Mouse (Mus musculus) liver, adult (tissue): Measurements from ENCODE around the gene Arhgap6.
A peak's percentile ranks its signal among the peaks of the same experiment; 100 is the strongest.

Experiments
- GATA4 ChIP-seq: IDR thresholded peaks from 2 replicates; pipeline ENCODE4 v1.6.1; 2014; ENCODE audit warnings: mild to moderate bottlenecking, low read length; ENCODE audit not compliant: insufficient replicate concordance

The Arhgap6 gene

DNA sequence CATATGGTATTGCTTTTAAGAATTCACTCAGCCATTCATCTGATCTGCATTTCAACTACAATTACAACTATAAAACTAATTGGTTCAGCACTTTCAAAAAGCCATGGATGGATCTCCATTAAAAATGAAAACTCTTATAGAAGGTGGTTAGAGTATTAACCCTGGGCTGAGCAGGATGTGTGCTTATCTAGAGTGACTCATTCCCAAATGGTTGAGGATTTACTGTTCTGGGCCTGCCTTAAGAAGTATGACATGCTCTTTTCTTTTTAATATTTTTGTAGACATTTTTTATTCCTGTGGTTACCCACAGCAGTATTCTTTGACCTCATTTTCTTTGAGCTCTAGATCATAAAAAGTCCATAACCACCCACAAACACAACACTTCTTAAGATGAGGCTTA is 267.7 kb downstream of the Arhgap6 start:
- TF ChIP-seq GATA4, result no peak

DNA sequence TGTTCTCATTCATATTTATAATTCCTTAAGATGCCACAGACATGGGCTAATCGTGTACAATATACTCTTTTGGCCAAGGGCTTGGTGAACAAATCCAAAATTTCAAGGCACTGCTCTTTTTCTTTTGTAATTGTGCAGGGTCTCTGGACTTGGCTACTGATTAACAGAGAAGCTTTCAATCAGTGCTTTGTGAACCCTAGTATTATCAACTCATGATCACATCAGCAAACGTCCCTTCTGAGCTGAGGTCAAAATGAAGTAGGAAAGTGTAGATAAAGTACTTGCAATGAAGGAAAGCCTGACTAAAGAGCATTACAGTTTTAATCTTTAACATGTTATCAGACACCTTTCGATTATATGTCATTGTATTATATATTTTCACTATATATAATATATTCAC is 270.4 kb downstream of the Arhgap6 start:
- no peak for TF ChIP-seq GATA4

DNA sequence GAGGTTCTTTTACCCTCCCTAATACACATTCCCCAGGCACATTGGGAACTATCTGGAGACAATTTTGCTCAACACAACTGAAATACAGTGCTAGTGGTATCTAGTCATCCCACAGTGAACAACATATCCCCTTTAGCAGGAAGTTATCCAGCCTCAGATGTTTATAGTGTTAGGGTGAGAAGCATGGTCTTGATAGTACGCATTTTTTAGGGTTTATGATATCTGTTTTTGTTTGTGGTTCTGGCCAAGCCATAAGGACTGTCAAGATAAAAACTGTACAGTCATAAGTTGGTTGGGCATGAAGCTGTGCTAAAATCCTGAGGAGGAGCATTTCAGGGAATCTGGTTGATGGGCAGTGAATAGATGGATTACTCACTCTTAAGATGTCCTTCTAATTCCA is 271.0 kb downstream of the Arhgap6 start:
- TF ChIP-seq GATA4, result no peak

DNA sequence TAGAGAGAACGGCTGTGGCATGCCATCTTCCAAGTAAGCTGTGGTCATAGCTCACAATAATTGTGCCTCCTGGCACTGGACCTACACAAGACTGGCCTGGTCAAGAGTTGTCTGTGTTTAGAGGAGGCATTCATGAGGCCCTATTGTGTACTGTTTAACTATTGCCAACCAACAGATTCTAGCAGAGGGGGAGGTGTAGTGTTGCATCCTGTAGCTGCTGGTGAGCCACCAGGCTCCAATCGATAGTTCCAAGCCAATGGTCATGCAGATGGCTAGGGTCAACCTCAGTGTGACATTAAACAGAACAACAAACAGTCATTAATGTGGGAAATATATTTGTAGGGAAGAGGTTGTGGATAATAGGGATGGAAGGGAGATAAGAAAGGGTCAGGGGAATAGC is 280.1 kb downstream of the Arhgap6 start:
- TF ChIP-seq GATA4, result 0 out of 2 replicates have a peak, but pooled peaks have one; percentile 31

DNA sequence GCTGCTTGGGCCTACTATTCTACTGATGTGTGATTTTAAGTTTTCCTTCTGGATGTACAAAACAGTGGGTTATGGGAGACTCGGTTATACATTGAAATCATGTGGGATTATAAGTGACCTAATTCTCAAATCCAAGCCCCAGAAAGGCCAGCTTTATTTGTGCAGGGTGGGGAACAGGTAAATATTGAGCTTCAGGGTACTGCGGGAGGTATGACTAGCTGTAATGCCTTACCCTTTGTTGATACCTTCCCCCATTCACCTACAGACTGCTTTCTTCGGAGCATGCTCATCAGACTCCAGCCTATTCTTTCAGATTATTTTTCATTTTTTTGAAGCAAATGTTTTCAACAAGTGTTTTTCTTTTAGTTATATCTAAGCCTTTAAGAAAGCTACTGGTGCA is 286.7 kb downstream of the Arhgap6 start:
- TF ChIP-seq GATA4, result no peak

DNA sequence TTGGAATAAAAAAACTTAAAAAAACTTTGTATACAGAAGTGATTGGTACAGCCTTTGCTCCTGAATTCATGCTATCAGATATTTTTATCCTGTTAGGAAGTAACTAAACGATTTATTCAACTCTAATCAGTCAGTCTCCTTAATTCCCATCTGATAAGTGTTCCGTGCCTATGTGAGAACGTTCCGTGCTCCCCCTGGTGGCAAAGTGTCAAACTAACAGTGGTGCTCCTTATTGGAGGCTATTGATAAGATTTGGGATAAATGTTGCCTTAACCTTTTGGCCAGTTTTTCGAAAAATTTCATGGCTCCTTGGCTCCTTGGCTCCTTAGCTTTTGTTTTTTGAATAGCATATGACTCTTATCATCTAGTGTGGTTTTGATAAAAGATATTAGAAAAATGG is 291.0 kb downstream of the Arhgap6 start:
- TF ChIP-seq GATA4, result peak; percentile 44; the same call in 1 of the 2 replicates

DNA sequence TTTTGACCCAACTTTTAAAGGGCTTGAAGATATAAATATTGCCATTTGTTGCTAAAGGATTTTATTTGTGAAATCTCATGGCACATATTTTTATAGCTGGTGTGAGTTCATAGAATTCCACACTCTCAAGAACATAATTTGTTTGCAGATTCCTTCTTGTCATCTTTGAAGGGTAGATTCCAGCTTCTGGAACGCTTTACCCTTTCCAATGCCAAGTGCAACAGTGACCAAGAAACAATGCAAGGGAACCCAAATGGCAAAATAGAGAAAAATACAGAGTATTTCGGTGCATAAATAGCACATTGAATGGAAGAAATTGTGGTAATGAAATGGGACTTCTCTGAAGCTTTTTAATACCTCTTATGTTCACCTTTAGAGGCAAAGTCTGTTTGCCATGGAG is 294.3 kb downstream of the Arhgap6 start:
- no peak for TF ChIP-seq GATA4

DNA sequence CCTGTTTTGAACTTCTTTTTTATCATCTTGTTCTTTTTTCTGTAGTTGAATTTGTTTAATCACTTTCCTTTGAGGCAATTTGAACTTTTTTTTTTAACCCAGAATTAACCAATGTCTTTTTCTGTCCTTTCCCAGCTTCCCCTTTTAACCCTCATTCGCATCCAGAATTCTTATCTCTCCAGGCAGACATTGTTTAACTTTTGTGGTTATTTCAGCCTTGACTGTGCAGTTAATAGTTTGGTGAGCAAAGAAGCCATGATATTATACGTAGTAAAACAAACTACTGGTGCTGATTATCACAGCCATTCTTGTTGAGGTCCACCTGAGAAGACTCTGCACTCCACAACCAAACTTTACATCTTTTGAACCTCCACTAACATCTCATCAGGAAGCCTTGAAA is 299.7 kb downstream of the Arhgap6 start:
- TF ChIP-seq GATA4, result no peak

DNA sequence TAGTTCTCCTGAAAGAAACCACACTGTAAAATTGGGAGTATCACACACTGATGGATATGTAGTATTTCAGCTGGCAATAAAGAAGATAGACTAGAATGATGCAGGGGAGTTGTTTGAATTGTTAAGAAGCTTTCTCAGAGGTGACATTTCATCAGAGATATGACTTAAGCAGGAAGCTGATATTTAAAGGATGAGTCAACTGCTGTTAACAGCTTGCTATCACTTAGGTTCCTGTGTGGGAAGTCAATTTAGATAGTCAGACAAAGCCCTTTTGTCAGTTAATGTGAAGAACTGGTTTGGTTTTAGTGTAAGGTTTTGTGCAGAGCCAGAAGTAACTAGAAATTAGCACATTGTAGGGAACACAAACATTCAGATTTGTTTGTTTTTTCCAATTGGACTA is 300.7 kb downstream of the Arhgap6 start:
- TF ChIP-seq GATA4, result no peak

DNA sequence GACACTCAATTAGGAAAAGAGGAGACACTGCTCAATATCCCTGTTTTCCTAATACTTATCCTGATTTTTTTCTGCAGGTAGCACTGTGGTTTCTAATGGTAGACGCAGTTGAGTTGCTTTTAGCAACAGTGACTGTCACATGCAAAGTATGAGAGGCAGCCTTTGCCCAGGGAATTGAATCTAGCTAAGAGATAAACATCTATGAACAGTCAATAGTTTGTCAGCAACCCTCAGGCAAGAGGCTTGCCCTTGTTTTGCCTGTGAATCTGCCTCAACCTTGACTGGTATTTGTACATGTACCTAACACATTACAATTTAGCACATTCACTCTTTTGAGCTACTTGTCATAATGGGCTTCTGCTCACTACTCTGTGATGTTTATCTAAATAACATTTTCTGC is 307.8 kb downstream of the Arhgap6 start:
- TF ChIP-seq GATA4, result peak; percentile 70; the same call in 1 of the 2 replicates

DNA sequence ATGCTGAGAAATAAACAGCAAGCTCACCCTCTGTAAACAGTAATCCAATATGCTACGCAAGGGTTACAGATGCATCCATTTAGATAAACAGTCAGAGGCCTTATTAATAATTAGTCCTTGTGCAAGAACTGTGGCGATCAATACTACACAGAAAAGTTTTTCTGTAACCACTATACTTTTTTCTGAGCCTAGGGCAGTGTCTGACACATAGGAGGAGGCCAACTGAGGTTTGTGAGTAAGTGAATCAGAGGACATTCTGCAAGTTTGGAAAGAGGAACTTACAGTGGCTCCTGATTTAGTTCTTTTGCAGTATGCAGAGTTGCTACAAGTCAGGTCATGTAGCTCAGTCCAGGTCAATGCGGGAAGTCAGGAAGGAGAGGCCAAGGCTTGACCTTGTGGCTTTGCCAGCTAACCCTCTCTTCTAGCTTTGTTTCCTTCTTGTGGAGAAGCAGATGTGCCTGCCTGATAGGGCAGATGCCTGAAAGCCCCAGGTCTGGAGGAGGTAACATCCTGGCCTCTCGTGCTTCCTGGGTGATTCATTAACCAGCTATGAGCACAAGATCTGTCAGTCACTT is 311.2 kb downstream of the Arhgap6 start:
- TF ChIP-seq GATA4, result peak; percentile 73; the same call in 1 of the 2 replicates

DNA sequence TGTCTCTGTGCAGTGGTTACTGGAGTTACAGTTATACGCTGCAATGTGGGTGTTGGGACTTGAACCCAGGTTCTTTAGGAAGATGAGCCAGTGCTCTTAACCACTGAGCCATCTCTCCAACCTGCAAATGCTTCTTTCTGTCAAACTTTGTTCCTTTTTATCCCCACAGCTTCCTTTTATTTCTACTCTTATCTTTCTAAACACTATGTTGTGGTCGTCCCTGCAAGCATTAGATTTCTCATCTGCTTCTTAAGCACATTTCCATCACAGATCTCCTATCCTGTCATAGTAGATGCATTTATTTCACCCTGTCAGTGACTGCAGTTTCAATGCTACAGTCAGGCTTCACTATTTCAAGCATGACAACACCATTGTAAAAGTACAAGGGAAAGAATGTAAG is 312.5 kb downstream of the Arhgap6 start:
- no peak for TF ChIP-seq GATA4

DNA sequence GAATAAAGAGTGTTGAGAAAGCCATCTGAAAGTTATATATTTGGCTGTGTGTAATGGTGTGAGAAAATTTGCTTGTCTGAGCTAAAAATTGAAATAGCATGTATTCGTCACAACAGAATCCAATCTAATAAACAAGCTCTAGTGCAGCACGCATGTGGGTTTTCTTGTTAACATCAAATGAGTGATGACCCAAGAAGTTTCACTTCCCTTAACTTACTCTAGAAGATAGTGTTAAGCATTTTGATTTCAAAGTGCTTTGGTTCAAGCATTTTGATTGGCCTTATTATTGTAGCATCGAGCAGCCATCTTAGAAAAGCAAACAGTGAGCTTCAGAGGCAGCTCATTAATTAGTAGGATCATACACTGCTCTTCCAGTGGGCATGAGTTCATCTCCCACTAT is 315.1 kb downstream of the Arhgap6 start:
- TF ChIP-seq GATA4, result no peak

DNA sequence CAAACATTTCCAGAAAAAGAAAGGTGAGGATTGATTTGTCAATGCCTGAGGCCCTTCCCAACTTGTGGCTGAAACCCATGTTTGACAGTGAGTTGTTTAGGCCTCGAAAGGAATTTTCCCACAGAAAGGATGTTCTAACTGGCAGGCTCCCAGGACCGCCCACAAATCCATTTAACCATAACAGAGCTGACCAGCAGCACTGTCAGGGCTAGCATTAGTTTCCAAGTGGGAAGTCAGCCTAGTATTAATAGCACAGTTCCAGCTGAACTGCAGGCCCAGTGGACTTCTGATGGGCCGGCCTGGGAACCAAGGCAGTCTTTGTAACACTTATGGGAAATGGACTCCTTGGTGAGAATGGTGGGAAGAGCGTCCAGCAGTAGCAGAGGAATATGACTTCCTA is 317.8 kb downstream of the Arhgap6 start:
- TF ChIP-seq GATA4, result no peak

DNA sequence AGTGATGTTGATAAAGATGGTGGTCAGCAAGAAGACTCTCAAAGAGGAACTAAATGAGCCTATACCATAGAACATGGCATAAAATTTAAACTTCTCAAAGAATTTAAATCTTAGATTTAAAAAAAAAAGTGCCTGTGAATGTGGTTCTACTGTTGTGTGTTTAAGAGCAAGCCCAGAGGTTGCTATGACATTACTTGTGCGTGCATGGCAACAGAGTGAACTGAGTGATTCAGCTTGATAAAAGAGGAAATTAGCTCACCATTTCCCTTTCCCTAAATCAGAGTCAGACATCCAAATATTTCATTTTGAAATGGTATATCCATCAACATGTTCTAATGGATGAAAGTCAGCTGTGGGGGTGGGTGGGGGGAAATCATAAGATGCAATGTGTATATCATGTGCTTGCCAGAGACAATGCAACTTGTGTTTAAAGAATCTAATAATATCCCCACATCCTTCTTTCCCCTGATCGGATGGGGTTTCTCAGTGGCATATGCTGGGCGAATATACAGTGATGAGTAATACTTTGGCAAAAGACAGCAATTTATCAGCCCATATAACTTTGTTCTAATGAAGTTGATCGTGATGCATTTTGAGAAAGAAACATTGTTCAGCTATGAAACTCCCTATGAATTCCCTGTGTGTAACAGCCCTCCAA is 328.3 kb downstream of the Arhgap6 start:
- TF ChIP-seq GATA4, result no peak

DNA sequence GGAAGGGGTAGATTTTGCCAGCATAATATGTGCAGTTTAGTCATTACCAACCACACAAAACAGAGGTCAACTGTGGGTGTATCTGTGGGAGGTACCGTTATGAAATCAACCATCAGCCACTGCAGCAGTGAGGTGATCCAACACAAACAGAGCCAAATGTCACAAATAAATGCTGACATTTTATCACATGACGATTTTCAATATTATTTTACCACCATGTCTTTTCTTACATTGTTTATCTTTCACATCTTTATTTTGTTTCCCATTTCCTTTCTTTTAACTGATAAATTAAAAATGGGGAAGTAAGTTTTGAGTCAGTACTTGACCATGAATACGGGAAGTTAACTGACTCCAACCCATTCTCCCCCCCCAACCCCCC is 328.9 kb downstream of the Arhgap6 start:
- TF ChIP-seq GATA4, result no peak

DNA sequence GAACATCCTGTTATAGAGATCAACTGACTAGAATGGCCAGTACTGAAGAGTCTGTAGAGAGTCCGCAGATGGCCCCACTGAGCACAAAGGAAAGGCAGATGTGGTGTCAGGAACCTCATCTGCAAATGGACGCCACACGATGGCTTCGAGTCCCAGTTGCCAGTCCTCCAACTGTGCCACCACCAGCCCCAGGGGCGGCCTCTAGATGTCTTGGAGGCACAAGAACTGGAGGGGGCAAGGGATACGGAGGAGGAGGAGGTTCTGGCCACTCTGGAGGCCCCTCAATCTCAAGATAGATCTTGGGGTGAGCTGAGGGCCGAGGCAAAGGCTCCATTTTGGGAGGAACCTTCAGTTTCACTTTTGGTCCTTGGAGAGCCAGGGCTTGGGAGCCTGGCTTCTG is 344.9 kb downstream of the Arhgap6 start:
- TF ChIP-seq GATA4, result no peak
